Mouse (Mus musculus) c-Kit-negative CD71-positive TER-119-positive erythroid progenitor cells, embryonic 14.5 days (primary cell): ENCODE results near the gene Stac3.

Source experiments
- DNase-seq: peaks from one replicate; pipeline ENCODE4 v3.0.0-alpha.2; 2013; ENCODE audit warnings: low read depth, low spot score

Stac3 gene

DNA sequence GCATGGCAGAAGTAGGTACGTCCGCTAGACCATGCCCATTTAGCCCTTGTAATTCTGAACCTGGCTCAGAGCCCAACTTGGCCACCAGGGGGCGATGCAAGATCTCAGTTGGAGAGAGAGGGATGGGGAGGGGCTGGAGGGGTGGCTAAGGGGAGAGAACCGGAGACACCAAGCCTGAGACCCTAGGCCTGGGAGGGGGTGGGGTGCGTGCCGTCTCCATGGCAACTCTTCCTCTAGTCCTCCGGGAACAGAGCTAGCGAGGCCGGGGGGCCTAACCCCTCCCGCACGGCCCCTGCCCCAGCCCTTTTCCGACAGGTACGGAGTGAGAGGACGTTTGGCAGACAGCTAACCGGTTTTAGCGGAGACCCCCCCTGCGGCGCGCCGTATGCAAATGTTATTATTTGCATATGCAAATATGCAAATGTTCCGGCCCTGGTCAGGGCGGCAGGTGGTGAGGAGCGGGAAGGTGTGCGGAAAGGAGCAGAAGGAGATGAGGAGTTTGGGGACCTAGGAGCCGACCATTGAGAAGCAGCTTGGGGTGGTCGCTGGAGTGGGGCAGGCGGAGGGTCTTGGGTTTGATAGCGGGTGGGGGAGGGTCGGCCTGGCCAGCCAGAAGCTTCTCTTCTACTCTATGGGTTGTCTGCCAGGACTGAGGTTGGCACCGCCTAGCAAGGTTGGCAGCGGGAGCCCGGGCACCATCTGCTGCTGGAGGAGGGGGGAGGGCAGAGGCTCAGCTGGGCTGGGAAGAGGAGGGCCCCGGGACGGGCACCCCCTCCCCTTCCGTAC is 7.8 kb downstream of the Stac3 start:
- DNase-seq = peak; percentile 51

DNA sequence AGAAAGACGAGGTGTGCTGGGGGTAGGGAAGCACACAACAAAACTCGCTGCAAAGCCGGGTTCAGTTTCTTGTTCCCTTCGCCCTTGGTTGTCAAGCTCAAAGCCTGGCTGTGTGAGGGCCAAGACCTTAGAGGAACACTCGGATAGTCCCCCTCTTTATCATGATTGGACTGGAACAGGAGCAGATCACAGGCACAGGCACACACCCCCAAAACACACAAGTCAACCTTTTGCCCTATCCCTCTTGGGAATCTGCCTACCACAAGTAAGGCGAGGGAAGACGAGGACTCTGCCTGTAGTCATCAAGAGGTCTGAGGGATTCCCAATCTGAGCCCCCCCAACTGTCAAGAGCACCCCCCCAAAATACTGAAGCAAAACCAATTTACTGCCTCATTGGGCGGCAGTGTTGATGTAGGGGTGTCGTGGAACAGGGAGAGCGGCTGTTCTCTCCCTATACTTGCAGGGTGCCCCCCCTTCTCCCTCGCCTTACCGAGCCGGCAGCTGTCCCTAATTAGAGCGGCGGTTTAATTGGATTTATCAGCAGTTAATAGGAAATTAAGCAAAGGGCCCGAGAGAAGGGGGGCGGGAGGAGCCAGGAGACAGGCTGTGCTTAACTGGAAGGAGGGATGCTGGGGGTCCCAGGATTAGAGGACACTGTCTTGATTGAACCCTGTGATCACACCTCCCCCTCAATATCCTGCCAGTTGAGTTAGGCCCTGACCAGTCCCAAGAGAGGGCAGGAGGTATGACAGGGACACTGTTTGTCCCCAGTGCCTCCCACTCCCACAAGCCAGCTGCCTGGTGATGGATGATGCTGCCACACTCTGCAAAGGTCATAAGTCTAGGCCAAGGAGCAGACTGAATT is 8.6 kb downstream of the Stac3 start:
- DNase-seq = no peak

DNA sequence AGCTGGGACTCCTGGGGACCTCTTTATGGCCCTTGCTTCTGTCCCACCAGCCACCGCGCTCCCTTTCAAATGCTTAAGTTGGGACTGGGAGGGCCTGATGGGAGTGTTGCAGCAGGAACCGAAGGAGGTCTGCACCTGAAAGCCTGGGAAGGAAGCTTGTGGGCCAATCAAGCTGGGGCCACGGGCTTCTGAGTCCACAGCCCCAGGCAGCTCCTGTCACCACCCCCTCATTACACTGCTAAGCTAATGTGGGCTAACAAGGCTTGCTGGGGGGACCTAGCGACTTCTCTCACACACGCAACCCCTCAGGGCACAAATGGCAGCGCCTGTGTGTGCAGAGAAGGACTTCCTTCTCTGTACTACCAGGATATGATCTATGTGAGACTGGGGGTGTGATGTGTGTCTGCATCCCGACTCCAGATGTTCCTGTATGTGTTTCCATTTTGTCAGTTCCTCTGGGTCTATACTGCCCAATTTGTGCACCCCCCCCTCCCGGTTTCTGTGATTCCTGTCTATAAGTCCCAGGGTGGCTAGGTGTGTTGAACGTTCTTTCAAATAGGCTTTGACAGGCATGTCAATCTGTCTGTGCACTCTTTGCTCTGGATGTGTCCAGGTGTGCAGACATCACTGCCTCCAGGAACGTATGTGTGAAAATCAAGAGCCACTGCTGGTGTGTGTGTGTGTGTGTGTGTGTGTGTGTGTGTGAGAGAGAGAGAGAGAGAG is 9.6 kb downstream of the Stac3 start:
- DNase-seq = no peak

DNA sequence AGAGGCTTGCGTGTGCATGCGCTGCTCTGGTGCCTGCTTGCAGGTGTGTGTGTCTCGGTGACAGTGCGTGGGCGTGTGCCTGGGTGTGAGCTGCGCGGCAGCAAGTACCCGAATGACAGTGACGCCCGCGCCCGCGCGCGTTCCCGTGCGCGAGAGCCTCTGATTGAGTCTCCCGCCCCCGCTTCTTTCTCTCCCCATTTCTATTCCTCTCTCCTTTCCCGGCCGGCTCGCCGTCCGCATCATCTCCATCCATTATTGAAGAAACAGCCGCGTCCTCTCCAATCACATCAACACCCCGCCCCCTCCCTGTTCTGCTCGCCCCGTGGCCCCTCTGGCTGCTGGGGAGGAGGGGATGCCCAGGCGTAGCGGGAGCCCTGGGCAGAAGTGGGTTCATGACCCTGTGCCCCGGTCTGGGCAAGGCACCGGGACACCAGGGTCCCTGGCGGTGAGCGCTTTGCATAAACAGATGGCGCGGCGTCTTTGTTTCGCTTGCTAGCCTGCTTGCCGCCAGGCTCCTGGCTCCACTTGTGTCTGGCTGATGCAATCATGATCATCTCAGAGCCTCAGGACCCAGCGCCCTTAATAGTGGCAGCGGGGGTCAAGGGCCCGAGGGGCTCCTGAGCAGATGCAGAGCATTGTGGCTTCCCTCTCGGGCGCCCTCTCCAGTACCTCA is 10.3 kb downstream of the Stac3 start:
- DNase-seq = no peak

DNA sequence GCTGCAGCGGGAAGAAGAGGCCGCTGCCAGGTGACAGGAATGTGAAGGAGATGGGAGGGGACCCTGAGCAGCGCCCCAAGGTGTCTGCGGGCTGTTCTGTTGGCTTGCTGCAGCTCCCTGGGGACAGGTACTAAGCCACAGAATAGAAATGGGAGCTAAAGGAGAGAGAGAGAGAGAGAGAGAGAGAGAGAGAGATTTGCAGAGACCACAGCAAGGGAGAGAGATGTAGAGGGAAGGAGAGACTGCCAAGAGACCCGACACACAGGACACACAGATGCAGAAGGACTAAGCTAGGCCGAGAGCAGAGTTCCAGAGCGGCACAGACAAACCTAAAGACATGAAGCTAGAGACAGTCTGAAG is 10.8 kb downstream of the Stac3 start:
- DNase-seq = no peak

- peak; percentile 75 for DNase-seq
Observed at GRCm38 (mm10) chr10:127512813-127513212, 11.3 kb downstream of the Stac3 start.

DNA sequence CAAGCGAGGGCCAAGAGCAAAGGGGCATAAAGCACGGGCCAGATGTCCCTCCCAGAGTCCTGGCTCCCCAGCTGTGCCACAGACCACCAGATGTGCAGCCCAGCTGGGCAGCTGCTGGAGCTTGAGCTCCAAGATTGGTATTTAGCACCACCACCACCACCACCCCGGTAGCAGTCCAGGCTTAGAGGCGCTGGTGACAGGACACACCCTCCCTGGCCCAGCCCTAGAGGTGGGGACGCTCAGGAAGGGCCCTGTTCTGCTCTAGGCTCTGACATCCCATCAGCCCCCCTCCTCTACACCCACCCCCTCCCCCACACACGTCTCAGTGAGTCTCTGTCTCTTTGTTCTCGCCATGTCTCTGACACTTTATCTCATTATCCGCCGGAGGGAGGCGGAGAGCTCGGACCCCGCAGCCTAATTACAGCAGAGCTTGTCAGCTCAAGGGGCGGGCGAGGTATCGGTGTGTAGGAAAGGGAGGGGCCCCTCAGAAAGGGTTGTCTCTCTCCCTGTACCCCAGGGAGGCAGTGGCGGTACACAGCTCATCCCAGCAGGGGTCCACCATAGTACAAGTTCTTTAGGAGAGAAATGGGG is 12.1 kb downstream of the Stac3 start:
- DNase-seq = no peak

DNA sequence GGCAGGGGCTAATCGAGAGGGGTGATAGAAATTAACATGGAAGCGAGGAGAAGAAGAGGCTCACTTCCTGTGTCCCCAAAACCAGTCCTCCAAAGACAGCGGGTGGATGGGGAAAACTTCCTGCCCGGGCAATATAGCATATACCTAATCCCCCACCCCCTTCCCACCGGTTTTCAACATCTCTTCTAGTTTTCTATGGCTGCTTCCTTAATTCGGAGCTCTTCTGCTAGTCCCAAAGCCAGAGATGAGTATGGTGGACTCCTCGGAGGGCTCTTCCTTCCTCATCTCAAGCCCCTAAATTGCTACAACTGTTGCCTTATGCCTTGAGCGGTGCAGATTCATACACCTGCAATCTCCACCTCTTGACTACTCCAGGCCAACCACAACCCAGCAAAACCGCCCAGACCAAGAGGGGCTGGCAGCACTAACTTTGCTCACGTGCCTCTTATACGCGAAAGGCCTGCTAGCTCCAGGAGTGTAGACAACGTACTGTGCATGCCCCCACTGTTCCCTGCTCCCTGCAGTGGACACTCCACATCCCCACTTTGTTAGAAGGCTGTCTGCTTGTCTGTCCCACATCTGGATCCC is 12.7 kb downstream of the Stac3 start:
- no peak for DNase-seq

DNA sequence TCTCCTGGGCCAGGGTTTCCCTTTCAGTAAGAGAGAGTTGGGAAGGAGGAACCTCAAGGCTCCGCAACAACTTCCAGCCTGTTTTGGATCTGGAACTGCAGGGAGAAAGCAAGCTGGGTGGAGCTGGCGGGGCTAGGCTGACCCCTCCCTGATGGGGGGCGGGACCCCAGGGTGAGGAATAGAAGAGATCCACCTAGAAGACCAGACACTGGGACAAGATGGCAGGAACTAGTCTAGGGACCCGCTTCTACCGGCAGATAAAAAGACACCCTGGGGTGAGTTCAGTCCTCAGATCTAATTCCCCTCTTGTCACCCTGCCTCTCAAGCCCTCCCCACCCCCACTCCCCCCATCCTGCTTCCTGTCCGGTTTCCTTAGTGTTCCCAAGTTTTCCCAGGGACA is 13.3 kb downstream of the Stac3 start, which contains the start of gene Ndufa4l2:
Gene Ndufa4l2 (plus strand): TSS at position 204 of the 400 bp plus-strand sequence.
- DNase-seq = no peak

- no peak for DNase-seq
Observed at GRCm38 (mm10) chr10:127515271-127515982, 13.9 kb downstream of the Stac3 start.

DNA sequence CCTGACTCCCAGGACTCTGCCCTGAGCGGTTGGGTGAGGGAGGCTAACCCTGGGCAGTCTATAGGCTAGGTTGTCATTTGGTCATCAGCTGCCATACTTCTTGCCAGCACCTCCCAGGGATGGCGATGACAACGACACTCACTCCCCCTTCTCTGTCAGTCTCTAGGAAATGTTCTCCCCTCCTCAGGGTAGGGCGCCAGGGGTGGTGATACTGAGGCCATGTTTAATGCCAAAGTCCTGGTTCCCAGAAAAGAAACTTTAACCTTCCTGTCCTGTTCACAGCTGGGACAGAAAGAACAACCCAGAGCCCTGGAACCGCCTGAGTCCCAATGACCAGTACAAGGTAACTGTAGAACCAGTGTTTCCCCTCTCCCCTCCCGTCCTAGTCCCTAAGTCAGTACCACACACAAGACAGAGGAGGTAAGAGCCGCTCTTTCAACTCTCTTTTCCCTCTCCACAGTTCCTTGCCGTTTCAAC is 14.5 kb downstream of the Stac3 start:
- DNase-seq = no peak

DNA sequence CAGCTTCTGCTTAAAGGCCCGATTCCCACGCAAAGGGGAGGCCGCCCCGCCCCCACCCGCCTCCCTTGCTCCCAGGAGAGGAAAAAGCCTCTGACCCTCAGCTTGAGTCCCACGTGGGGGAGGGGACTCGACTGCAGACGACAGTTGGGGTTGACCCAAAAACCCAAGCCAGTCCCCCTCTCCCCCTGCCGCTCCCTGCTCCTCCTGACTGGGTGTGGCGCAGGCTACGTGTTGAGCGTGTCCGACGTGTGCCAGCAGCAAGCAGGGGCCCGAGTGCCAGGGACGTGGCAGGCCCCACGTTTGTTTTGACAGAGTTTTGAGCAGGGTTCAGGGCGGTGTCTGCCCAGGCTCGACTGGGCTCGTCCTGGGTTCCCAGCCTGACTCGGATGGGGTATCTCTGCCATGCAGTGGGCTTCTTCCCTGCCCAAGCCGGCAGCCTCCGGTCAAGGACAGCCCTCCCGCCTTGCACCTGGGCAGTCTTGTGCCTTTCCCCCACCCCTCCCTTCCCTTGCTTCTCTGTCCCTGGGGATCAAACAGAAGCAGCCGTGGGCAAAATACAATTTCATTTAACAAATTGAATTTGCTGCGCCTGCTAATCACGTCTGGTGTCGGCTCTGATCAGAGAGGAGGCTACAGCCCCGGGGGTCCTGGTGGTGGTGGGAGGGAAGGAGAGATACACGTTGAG is 15.2 kb downstream of the Stac3 start:
- DNase-seq = no peak

DNA sequence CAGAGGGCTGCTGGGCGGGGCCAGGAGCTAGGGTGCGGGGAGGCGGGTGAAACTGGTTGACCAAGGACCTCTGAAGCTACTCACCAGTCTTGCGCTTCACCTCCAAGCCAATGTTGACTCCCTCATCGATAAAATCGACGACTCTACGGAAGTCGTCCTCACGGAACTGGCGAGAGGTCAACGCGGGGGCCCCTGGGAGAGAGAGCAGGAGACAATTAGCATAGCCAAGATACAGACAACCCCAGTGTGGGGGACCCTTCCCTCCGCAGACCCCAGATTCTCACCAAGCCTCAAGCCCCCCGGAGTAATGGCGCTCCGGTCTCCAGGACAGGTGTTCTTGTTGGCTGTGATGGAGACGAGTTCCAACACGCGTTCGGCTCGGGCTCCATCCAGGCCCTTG is 16.5 kb downstream of the Stac3 start:
- no peak for DNase-seq

DNA sequence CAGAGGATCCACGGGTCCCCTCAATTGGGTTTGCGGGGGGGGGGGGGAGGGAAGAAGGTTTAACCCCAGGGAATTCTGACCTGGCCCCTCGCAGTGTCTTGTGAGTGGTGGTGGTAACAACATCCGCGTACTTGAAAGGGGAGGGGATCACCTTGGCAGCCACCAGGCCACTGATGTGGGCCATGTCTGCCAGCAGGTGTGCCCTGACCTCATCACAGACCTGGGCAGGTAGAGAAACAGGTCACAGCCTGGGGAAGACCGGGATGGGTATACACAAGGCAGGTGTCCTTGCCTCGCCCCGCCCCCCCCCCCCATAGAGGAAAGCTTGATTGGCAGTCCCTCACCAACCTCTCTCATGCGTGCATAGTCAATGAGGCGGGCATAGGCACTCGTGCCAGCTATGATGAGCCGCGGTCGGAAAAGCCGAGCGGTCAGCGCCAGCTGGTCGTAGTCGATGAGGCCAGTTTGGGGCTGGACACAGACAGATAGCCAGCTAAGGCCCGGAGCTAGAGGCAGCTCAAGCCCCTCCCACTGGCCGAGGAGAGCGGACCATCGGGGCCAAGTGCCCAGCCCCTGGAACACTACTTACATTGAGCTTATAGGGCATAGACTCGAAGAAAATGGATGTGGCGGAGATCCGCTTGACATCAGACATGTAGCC is 17.7 kb downstream of the Stac3 start:
- no peak for DNase-seq

- DNase-seq = no peak
Observed at GRCm38 (mm10) chr10:127519903-127520713, 18.6 kb downstream of the Stac3 start.

DNA sequence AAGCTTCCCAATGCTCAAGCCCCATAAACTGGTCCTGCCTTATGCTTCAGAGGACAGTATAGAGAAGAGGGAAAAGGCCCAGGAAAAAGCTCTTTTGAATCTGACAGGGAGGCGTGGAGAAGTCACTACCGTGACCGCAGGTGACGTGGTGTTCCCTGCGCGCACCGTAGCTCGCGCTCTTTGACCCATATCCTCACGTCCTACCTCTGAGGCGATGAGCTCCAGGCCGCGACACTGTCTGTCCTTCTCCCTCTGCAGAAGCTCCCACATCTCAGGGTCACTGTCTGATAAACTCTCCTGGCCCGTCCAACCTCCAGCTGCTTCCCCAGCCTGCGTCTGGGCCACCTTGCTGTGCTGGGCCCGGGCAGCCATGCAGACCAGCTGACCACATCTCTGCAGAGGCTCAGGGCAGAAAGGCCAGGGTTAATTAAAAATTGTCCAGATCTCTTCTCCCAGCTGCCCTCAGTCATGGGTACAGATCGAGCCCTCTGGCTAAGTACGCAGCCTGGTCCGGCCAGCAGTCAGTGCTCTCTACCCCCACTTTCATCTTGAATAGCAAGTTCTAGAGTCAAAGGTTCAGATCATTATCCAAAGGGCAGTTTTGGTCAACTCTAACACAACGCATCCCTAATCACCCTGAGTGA is 19.4 kb downstream of the Stac3 start:
- no peak for DNase-seq

DNA sequence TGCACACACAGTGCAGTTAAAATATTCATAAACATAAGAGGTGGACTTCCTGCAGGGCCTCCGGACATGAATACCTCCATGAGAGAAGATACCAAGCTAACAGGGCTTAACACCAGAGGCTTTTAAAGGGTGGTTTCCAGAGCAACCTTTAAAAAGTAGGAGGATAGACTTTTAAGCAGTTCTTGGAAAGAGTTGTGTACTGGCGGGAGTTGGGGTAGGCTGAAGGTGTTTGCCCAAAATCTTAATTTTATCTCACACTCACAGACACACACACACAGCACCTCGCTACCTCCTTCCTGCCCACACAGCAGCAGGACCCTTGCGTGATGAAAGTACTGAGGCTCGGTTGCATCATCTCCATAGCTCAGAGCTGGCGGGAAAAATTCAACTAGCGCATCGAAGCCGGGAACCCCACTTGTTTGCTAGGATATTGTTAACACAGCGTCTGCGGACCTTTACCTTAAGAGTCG is 20.2 kb downstream of the Stac3 start:
- peak; percentile 48 for DNase-seq
